Mouse (Mus musculus) hindbrain, embryonic 15.5 days (tissue): ENCODE measurements at regions not wholly inside any gene's neighbourhood (a gene's known extent, or its start where the extent isn't known, plus 50 kb on each side); places are given as distances from the start of the nearest gene placed in this dataset.

Source experiments
- ATAC-seq: fragments of 200-750 bp; cut with Nextera tagmentation; 2 replicates; pipeline ENCODE4 v1.8.0; 2017; ENCODE audit warnings: low read depth, moderate number of reproducible peaks, moderate TSS enrichment; ENCODE audit not compliant: low FRiP score
- H3K27ac ChIP-seq: fragments of 300-500 bp; sonication (generic); replicated peaks from 2 replicates; pipeline ENCODE4 v1.5.1; 2015; ENCODE audit warnings: mild to moderate bottlenecking, inconsistent platforms
- H3K27me3 ChIP-seq: fragments of 300-500 bp; sonication (generic); 2 replicates; pipeline ENCODE4 v1.6.1; 2015; ENCODE audit warnings: control low read depth, inconsistent platforms
- H3K36me3 ChIP-seq: fragments of 300-500 bp; sonication (generic); 2 replicates; pipeline ENCODE4 v1.6.1; 2015; ENCODE audit warnings: control low read depth, inconsistent platforms
- H3K4me1 ChIP-seq: fragments of 300-500 bp; sonication (generic); replicated peaks from 2 replicates; pipeline ENCODE4 v1.6.1; 2015; ENCODE audit warnings: control low read depth, inconsistent platforms
- H3K4me2 ChIP-seq: fragments of 300-500 bp; sonication (generic); 2 replicates; pipeline ENCODE4 v1.6.1; 2015; ENCODE audit warnings: moderate library complexity, mild to moderate bottlenecking, inconsistent platforms
- H3K4me3 ChIP-seq: fragments of 300-500 bp; sonication (generic); 2 replicates; pipeline ENCODE4 v1.5.1; 2015; ENCODE audit warnings: mild to moderate bottlenecking, inconsistent platforms
- H3K9ac ChIP-seq: fragments of 300-500 bp; sonication (generic); 2 replicates; pipeline ENCODE4 v1.6.1; 2015; ENCODE audit warnings: inconsistent platforms
- H3K9me3 ChIP-seq: fragments of 300-500 bp; sonication (generic); 2 replicates; pipeline ENCODE4 v1.6.1; 2016; ENCODE audit warnings: control low read depth, inconsistent platforms
- WGBS: fragments of 180-500 bp; shearing (Covaris S2); methylation state at CpG from one replicate; pipeline ENCODE4 v1.1.7; 2015; 5-methylcytosine and 5-hydroxymethylcytosine counted together

GRCm38 (mm10) chr5:44975456-44976195 lies 176.1 kb upstream of the Ldb2 start:
- H3K27ac ChIP-seq = peak overlapping the region; percentile 32
- H3K36me3 ChIP-seq = no peaks in the 10 kb centered on the region
- H3K4me1 ChIP-seq = peaks cover 4% of the 10 kb centered on the region; the same call in 1 of the 2 replicates
- 29% methylated on average over 9 of the region's 9 CpGs for WGBS
- H3K27me3 ChIP-seq = no peaks in the 10 kb centered on the region
- H3K9me3 ChIP-seq = no peaks in the 10 kb centered on the region
- no peak overlapping the region for H3K4me3 ChIP-seq
- no peak overlapping the region for H3K9ac ChIP-seq
- H3K4me2 ChIP-seq = no peak overlapping the region
- peak; percentile 59 for ATAC-seq

DNA sequence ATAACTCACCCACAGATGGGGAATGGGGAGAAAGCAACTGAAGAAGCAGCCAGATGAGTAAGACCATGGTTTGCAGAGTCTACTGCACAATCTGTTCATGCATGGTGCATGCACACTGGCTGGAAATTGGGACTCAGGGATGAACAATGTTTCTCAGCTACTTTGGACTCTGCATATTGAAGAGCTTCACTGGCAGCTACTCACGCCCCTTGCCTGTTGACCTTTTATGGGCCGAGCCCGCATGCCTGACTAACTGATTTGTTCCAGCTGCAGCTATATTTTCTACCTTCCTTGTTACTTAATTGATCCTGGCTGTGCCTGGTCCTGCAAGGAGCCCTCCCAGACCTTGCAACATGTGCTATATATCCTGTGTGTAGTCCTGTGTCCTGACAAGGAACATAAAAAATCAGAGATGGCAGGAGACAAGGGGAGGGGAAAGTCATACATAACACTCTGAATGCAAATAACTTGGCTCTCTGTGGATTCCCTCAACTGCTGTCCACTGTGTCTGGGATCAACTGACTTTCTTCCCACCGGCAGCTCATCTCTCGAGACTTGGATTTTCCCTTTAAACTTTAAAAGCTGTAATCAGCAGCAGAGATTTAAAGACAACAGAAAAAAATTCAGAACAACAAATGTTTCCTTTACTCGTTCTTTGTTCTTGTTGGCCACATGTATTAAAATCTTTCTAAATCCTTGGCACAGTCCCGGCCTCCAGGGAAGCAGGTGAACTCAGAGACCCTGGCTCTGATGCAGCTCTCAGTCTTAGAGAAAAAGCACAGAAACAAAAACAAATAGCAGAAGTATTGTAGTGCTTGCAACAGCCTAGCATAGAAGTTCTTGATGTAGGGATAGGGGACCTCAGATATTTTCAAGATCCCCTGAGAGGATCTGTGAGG lies 143.8 kb upstream of the Ldb2 start:
- 17% methylated on average over 7 of the region's 7 CpGs for WGBS
- H3K27me3 ChIP-seq = no peaks in the 10 kb centered on the region
- no peak overlapping the region for H3K4me2 ChIP-seq
- H3K9me3 ChIP-seq = no peaks in the 10 kb centered on the region
- ATAC-seq = 0 out of 2 replicates have a peak, but pooled peaks have one; percentile 23
- no peak overlapping the region for H3K4me3 ChIP-seq
- no peaks in the 10 kb centered on the region for H3K36me3 ChIP-seq
- no peak overlapping the region for H3K9ac ChIP-seq
- H3K27ac ChIP-seq = no peak overlapping the region
- peaks cover 11% of the 10 kb centered on the region for H3K4me1 ChIP-seq

DNA sequence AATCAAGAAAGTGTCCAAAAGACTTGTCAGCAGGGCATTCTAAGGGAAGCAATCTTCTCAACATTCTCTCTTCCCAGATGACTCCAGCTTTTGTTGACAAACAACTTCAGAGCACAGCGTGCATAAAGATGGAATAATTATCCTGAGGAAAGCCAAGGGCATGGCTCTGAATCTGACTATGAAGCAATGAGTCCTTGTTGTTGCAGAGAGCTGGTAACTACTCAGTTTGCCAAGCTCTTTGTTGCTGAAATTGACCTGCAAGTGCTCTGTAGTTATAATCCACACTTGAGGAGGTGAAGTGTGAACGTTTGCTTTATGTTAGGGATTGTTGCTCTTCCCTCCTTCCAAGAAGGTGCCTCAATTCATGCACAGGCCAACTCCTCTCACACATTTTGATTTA lies 143.1 kb upstream of the Ldb2 start:
- no peaks in the 10 kb centered on the region for H3K27me3 ChIP-seq
- no peak overlapping the region for H3K27ac ChIP-seq
- WGBS = 54% methylated on average over 2 of the region's 2 CpGs
- H3K36me3 ChIP-seq = no peaks in the 10 kb centered on the region
- H3K9me3 ChIP-seq = no peaks in the 10 kb centered on the region
- ATAC-seq = no peak
- H3K4me3 ChIP-seq = no peak overlapping the region
- H3K4me1 ChIP-seq = peaks cover 11% of the 10 kb centered on the region
- H3K9ac ChIP-seq = no peak overlapping the region
- H3K4me2 ChIP-seq = no peak overlapping the region

- no peak overlapping the region for H3K4me2 ChIP-seq
Measured at GRCm38 (mm10) chr5:44925476-44925875, 126.0 kb upstream of the Ldb2 start.

DNA sequence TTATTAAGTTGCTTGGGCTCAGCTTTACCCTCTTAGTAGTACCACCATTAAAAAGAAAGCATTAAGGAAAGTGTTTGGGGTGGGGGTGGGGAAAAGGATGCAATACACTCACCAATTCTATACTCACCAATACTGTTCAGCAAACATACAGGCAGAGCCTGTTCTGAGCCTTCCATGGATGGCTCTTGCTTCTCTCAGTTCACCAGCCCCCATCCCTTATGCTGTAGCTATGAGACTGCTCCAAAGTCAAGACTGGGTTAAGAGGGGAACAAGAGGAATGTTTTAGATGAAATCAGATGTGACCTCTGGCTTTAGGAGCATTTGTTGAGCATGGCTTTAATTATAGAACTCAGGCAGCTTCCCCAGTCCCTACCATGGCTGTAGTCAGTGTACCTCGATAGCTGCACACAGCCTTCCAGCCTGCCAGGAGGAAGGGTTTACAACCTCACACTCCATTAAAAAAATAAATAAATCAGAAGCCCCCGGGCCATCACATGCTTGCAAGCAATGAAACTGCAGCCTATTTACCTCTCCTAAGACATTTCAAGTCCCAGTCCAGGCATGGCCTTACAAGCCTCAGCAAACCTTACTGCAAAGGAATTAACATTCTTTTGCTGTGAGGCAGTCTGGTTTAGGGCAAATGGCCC lies 122.8 kb upstream of the Ldb2 start:
- 73% methylated on average over 2 of the region's 2 CpGs for WGBS
- no peak overlapping the region for H3K4me2 ChIP-seq
- no peak overlapping the region for H3K27ac ChIP-seq
- no peaks in the 10 kb centered on the region for H3K4me1 ChIP-seq
- no peaks in the 10 kb centered on the region for H3K36me3 ChIP-seq
- H3K9me3 ChIP-seq = no peaks in the 10 kb centered on the region
- H3K9ac ChIP-seq = no peak overlapping the region
- no peak for ATAC-seq
- H3K4me3 ChIP-seq = no peak overlapping the region
- no peaks in the 10 kb centered on the region for H3K27me3 ChIP-seq

More at GRCm38 (mm10) chr5:44925476-44925875, 126.0 kb upstream of the Ldb2 start:
- no peaks in the 10 kb centered on the region for H3K36me3 ChIP-seq
- H3K9me3 ChIP-seq = no peaks in the 10 kb centered on the region
- no peak for ATAC-seq
- no peak overlapping the region for H3K27ac ChIP-seq
- no peak overlapping the region for H3K9ac ChIP-seq
- no peaks in the 10 kb centered on the region for H3K4me1 ChIP-seq
- 38% methylated on average over 2 of the region's 2 CpGs for WGBS
- H3K27me3 ChIP-seq = no peaks in the 10 kb centered on the region
- H3K4me3 ChIP-seq = no peak overlapping the region

DNA sequence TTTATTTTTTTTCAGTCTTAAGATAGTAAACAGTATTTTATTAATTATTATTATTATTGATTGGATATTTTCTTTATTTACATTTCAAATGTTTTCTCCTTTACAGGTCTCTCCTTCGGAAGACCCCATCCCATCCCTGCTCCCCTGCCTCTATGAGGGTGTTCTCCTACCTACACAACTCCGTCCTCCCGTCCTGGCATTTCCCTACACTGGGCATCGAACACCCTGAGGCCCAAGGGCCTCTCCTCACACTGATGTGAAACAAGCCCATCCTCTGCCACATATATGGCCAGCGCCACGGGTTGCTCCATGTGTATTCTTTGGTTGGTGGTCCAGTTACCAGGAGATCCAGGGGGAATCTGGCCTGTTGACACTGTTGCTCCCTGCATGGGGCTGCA lies 118.3 kb upstream of the Ldb2 start:
- Histone ChIP-seq H3K9ac (no peak overlapping the region), H3K36me3 (no peaks in the 10 kb centered on the region), H3K27ac (no peak overlapping the region), H3K4me1 (no peaks in the 10 kb centered on the region), H3K4me3 (no peak overlapping the region), H3K4me2 (peak overlapping the region; percentile 40; the same call in 1 of the 2 replicates), H3K9me3 (no peaks in the 10 kb centered on the region), H3K27me3 (no peaks in the 10 kb centered on the region)
- ATAC-seq = no peak
- WGBS = 88% methylated on average over 6 of the region's 6 CpGs

DNA sequence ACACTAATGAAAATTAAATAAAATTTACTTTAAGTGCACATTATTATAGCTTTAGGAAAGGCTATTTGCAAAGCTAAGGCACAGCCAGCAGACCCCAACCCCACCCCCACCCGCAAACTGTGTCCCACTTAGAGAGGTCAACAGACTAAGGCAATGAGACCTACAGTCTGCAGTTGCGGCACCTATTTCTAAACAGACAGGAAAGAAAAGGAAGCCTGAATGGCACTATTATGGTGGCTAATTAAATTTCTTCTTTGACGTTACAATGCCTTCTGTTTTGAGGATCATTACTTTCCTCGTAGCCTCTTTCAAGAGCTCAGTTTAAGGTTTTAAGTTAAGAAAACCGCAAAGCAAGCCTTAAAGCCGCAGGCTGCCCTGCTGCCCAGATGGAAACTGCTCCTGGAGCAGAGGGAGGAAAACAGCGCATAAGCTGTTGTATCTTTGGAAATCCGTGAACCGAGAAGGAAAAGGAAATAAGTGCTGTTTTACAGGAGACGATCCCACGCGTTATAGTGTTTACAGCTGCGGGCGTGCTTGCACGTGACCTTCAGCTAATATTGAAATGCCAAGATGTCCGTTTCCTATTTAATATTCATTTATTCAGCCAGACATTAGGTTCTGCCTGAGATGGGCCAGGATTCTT lies 117.8 kb upstream of the Ldb2 start:
- Histone ChIP-seq H3K9me3 (no peaks in the 10 kb centered on the region), H3K9ac (no peak overlapping the region), H3K27me3 (no peaks in the 10 kb centered on the region), H3K27ac (no peak overlapping the region), H3K4me2 (peak overlapping the region; percentile 40), H3K4me3 (no peak overlapping the region), H3K4me1 (no peaks in the 10 kb centered on the region), H3K36me3 (no peaks in the 10 kb centered on the region)
- no peak for ATAC-seq
- 50% methylated on average over 16 of the region's 16 CpGs for WGBS

DNA sequence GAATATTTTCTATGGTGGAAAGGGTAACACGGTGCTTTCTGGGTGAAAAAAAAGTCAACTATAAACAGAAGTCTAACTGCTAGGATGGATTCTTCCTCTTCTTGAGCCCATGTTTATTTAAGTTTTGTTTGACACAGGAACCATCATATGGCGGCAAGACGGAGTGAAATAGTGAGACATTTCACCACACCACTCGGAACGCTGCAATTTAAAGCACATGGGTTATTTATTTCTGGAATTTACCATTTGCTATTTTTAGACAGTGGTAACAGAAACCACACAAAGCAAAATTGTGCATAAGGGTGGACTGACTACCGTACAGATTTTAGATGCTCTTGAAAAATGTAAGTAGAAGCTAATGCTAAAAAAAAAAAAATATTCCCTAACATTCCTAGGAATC lies 103.1 kb upstream of the Ldb2 start:
- no peaks in the 10 kb centered on the region for H3K36me3 ChIP-seq
- H3K9ac ChIP-seq = no peak overlapping the region
- H3K4me2 ChIP-seq = no peak overlapping the region
- H3K4me3 ChIP-seq = no peak overlapping the region
- 86% methylated on average over 6 of the region's 6 CpGs for WGBS
- H3K27me3 ChIP-seq = no peaks in the 10 kb centered on the region
- no peak overlapping the region for H3K27ac ChIP-seq
- ATAC-seq = no peak
- no peaks in the 10 kb centered on the region for H3K4me1 ChIP-seq
- H3K9me3 ChIP-seq = no peaks in the 10 kb centered on the region

- WGBS = 80% methylated on average over 4 of the region's 4 CpGs
- H3K27ac ChIP-seq = no peak overlapping the region
Measured at GRCm38 (mm10) chr5:44886566-44887070, 87.1 kb upstream of the Ldb2 start.

DNA sequence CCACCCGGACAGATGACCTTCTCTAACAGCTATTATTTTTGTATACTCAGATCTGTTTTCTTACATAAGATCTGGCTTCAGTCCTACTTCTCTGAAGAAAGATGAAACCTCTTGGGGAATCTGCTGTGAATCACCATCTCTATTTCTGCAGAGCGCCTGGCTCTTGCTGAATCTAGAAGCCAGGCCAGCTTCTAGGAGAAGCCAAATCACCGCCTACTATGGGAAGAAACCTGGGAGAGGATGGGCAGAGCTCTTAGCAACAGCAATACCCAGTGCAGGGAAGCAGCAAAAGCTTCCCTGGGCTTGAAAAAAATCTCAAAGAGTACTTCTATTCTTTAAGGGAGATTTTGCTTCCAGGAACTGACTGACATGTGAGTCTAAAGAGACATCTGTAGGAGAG lies 77.5 kb upstream of the Ldb2 start:
- no peak for ATAC-seq
- H3K4me2 ChIP-seq = no peak overlapping the region
- H3K9ac ChIP-seq = no peak overlapping the region
- H3K9me3 ChIP-seq = no peaks in the 10 kb centered on the region
- H3K27me3 ChIP-seq = no peaks in the 10 kb centered on the region
- WGBS = 80% methylated on average over 3 of the region's 3 CpGs
- H3K4me1 ChIP-seq = no peaks in the 10 kb centered on the region
- no peak overlapping the region for H3K27ac ChIP-seq
- no peaks in the 10 kb centered on the region for H3K36me3 ChIP-seq
- no peak overlapping the region for H3K4me3 ChIP-seq

More at GRCm38 (mm10) chr5:44886566-44887070, 87.1 kb upstream of the Ldb2 start:
- Histone ChIP-seq H3K9me3 (no peaks in the 10 kb centered on the region), H3K36me3 (no peaks in the 10 kb centered on the region), H3K27me3 (no peaks in the 10 kb centered on the region), H3K9ac (no peak overlapping the region), H3K4me2 (no peak overlapping the region), H3K4me3 (no peak overlapping the region), H3K4me1 (no peaks in the 10 kb centered on the region)
- ATAC-seq = no peak

DNA sequence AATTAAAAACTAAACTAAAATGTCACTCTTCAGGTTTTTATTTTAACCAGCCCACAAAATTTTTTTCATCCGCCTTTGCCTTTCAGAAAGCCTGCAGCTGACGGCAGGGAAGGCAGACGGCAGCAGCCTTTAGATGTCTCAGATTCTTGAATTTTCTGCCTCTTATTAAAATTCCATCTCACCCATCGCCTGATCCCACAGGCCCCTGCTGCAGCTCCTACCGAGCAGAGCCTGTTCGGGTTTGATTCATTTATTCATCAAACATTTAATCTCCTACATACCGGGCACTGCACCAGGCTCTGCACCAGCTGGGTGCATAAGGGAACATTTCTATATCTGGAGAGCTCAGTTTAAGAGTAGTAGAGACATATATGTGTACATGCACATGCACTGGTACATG lies 72.8 kb upstream of the Ldb2 start:
- Histone ChIP-seq H3K9me3 (no peaks in the 10 kb centered on the region), H3K4me2 (no peak overlapping the region), H3K9ac (no peak overlapping the region), H3K27me3 (no peaks in the 10 kb centered on the region), H3K4me3 (no peak overlapping the region), H3K36me3 (no peaks in the 10 kb centered on the region), H3K27ac (no peak overlapping the region), H3K4me1 (no peaks in the 10 kb centered on the region)
- ATAC-seq = no peak
- 43% methylated on average over 7 of the region's 7 CpGs for WGBS
